Mouse (Mus musculus) embryonic fibroblast, embryonic 13.5 days (primary cell): ENCODE results near the gene Smarcd3.

Experiments
- CTCF ChIP-seq: IDR thresholded peaks from 2 replicates; pipeline ENCODE4 v1.5.1; 2011; ENCODE audit warnings: mild to moderate bottlenecking, control low read depth, low read length, moderate library complexity, borderline replicate concordance; ENCODE audit not compliant: insufficient read depth
- POLR2A ChIP-seq: IDR thresholded peaks from 2 replicates; pipeline ENCODE4 v1.6.1; 2011; ENCODE audit warnings: low read depth, mild to moderate bottlenecking, control low read depth, low read length, moderate library complexity

- TF ChIP-seq POLR2A (no peak), CTCF (no peak)
These were observed 560 bp upstream of the Smarcd3 start for GRCm38 (mm10) chr5:24624822-24625120.
